Mouse (Mus musculus): Measurements from ENCODE around the gene Slit3. TPM values are rescaled to one million over a fixed set of nuclear protein-coding genes. Genes with fewer than 3 reads are reported as not detected.

Slit3 gene
- total and polyA plus RNA-seq, 3 experiments = 0.55 to 4.8 (median 2.8) TPM

- Histone ChIP-seq H3K27me3 (replicated peaks) (peaks cover under 1% of the 10 kb centered on the region), H3K9me3 (replicated peaks; ENCODE audit: low read length) (no peaks in the 10 kb centered on the region), H3K36me3 (replicated peaks in 1 of 2; ENCODE audit: control insufficient read depth in 1 of 2, insufficient read depth in 1 of 2, low read length in 1 of 2) (no peaks in the 10 kb centered on the region), H3K4me1 (ENCODE audit: control insufficient read depth in 1 of 2, insufficient read depth in 2 of 2) (peaks cover 0 to 10% of the 10 kb centered on the region in 2 experiments; a peak in 2 of 4 replicates), H3K27ac (ENCODE audit: insufficient read depth, low read depth) (no peak overlapping the region), H3K4me3 (replicated peaks in 1 of 3; ENCODE audit: low read depth in 2 of 3, low read length in 2 of 3, poor library complexity in 1 of 3) (no peak overlapping the region), H3K4me2 (ENCODE audit: insufficient read depth, low read depth, poor library complexity, severe bottlenecking) (no peak overlapping the region), H3K9ac (ENCODE audit: insufficient read depth, low read depth) (no peak overlapping the region), H3K79me2 (replicated peaks; ENCODE audit: control insufficient read depth, extremely low read depth, insufficient read depth, poor library complexity, severe bottlenecking) (no peaks in the 10 kb centered on the region)
- in situ Hi-C loops (cut with MboI; ENCODE audit: low pct_ligation_motif_present, low pct_unique_long_range_greater_than_20kb, low sequenced_read_pairs) = no loop called here
- dilution Hi-C loops (cut with MboI; ENCODE audit: extremely low pct_ligation_motif_present, extremely low pct_unique_long_range_greater_than_20kb, low sequenced_read_pairs) = no loop called here
- TF ChIP-seq RCOR1 (conservative IDR thresholded peaks at IDR 0.05; ENCODE audit: low read depth, low read length) = no peak
- no peak for TF ChIP-seq CTCF (conservative IDR thresholded peaks at IDR 0.05 in 1 of 2, IDR thresholded peaks at IDR 0.05 in 1 of 2; ENCODE audit: low read depth in 2 of 2, low read length in 2 of 2)
- no peak for TF ChIP-seq NRF1 (IDR thresholded peaks at IDR 0.05; ENCODE audit: low read depth, low read length)
- TF ChIP-seq ELF1 (IDR thresholded peaks at IDR 0.05; ENCODE audit: low read depth, low read length) = no peak
- TF ChIP-seq UBTF (IDR thresholded peaks at IDR 0.05; ENCODE audit: low read depth, low read length) = no peak
- no peak for TF ChIP-seq IRF4 (IDR thresholded peaks at IDR 0.05; ENCODE audit: low read depth, low read length)
- no peak for TF ChIP-seq HCFC1 (IDR thresholded peaks at IDR 0.05; ENCODE audit: low read depth, low read length)
- no peak for DNase-seq (ENCODE audit: extremely low read depth)
These were observed 82.6 kb downstream of the Slit3 start for GRCm38 (mm10) chr11:35203673-35204072.

DNA sequence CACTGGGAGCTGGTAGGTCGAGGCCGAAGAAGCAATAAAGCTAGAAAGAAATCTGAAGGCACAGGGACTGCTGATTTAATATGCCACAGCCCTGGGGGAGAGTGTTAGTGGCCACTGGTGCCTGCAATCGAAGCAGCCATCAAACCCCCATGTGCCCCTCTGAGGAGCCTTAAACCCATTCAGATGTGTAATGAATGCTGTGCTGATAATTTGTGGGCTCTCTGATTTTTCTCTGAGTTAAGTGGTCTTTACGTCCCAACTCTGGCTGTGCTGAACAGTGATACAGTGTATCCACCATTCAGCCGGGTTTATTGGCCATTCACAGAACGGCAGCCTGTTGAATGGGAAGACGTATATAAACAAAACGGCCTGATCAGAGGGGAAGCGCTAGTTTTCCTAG lies 83.1 kb downstream of the Slit3 start:
- Histone ChIP-seq H3K4me2 (ENCODE audit: insufficient read depth, low read depth, poor library complexity, severe bottlenecking) (no peak overlapping the region), H3K36me3 (replicated peaks in 1 of 2; ENCODE audit: control insufficient read depth in 1 of 2, insufficient read depth in 1 of 2, low read length in 1 of 2) (no peaks in the 10 kb centered on the region), H3K9me3 (replicated peaks; ENCODE audit: low read length) (no peaks in the 10 kb centered on the region), H3K27ac (ENCODE audit: insufficient read depth, low read depth) (no peak overlapping the region), H3K4me3 (replicated peaks in 1 of 3; ENCODE audit: low read depth in 2 of 3, low read length in 2 of 3, poor library complexity in 1 of 3) (no peak overlapping the region), H3K9ac (ENCODE audit: insufficient read depth, low read depth) (no peak overlapping the region), H3K79me2 (replicated peaks; ENCODE audit: control insufficient read depth, extremely low read depth, insufficient read depth, poor library complexity, severe bottlenecking) (no peaks in the 10 kb centered on the region), H3K4me1 (ENCODE audit: control insufficient read depth in 1 of 2, insufficient read depth in 2 of 2) (peaks cover 0 to 10% of the 10 kb centered on the region in 2 experiments; a peak in 2 of 4 replicates), H3K27me3 (replicated peaks) (no peaks in the 10 kb centered on the region)
- no peak for TF ChIP-seq ZNF384 (IDR thresholded peaks at IDR 0.05; ENCODE audit: low read depth, low read length)
- TF ChIP-seq SMC3 (IDR thresholded peaks at IDR 0.05; ENCODE audit: low read depth, low read length) = no peak
- TF ChIP-seq SIN3A (IDR thresholded peaks at IDR 0.05; ENCODE audit: low read length) = no peak
- TF ChIP-seq MYC (IDR thresholded peaks at IDR 0.05; ENCODE audit: low read depth, low read length) = no peak
- TF ChIP-seq GABPA (IDR thresholded peaks at IDR 0.05; ENCODE audit: insufficient replicate concordance, low read depth, low read length) = no peak
- no peak for TF ChIP-seq TBP (conservative IDR thresholded peaks at IDR 0.05; ENCODE audit: low read depth, low read length)
- no peak for TF ChIP-seq MAZ (IDR thresholded peaks at IDR 0.05; ENCODE audit: low read depth, low read length)
- TF ChIP-seq NELFE (IDR thresholded peaks at IDR 0.05; ENCODE audit: low read depth, low read length) = no peak
- no peak for TF ChIP-seq MAX (IDR thresholded peaks at IDR 0.05; ENCODE audit: low read length)
- TF ChIP-seq JUN (IDR thresholded peaks at IDR 0.05; ENCODE audit: insufficient read depth, low read depth, low read length) = no peak
- no peak for TF ChIP-seq ELF1 (IDR thresholded peaks at IDR 0.05; ENCODE audit: low read depth, low read length)
- TF ChIP-seq JUND (conservative IDR thresholded peaks at IDR 0.05; ENCODE audit: low read depth, low read length) = no peak
- no peak for TF ChIP-seq HCFC1 (IDR thresholded peaks at IDR 0.05; ENCODE audit: low read depth, low read length)
- TF ChIP-seq POLR2A (IDR thresholded peaks at IDR 0.05; ENCODE audit: low read depth, low read length) = no peak
- TF ChIP-seq PAX5 (IDR thresholded peaks at IDR 0.05; ENCODE audit: low read length) = no peak
- no peak for TF ChIP-seq EP300 (IDR thresholded peaks at IDR 0.05; ENCODE audit: low read length)
- TF ChIP-seq NRF1 (IDR thresholded peaks at IDR 0.05; ENCODE audit: low read depth, low read length) = no peak
- TF ChIP-seq RCOR1 (conservative IDR thresholded peaks at IDR 0.05; ENCODE audit: low read depth, low read length) = no peak
- dilution Hi-C loops (cut with MboI; ENCODE audit: extremely low pct_ligation_motif_present, extremely low pct_unique_long_range_greater_than_20kb, low sequenced_read_pairs) (no loop called here), in situ Hi-C loops (cut with MboI; ENCODE audit: low pct_ligation_motif_present, low pct_unique_long_range_greater_than_20kb, low sequenced_read_pairs) (no loop called here)
- no peak for DNase-seq (ENCODE audit: extremely low read depth)
